Mouse (Mus musculus) liver, adult 10 weeks (tissue): ENCODE measurements around the gene Ak5. TPM values are rescaled to one million over a fixed set of nuclear protein-coding genes. Genes with fewer than 3 reads are reported as not detected.

ENCODE experiments used
- polyA plus RNA-seq: library from polyadenylated mRNA; stranded (reverse); fragments of 350-450 nt; fragmentation: Illumina TruSeq; extraction: RNeasy Lipid Tissue Mini Kit (QIAGEN cat#74804); gene quantifications from one replicate; pipeline ENCODE4 v1.2.3, GENCODE M21; 2014; ENCODE audit warnings: low read depth, low replicate concordance

Gene Ak5
- not detected for polyA plus RNA-seq

DNA sequence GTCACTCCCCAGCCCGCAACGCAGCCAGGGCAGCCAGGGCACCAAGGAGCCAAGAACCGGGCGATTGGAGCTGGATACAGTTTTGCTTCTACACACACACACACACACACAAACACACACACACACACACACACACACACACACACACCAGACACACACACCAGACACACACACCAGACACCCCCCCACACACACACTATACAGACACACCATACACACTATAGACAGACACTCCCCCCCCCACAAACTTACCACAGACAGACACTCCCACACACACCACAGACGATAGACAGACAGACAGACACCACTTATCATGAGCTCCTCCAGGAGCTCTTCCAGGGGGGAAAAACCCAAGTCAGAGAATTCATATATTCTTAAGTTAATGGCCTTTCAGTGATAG is at the start of gene Ak5:
Gene Ak5, minus strand, starts transcription at position 122 of the 400 bp plus-strand sequence.

DNA sequence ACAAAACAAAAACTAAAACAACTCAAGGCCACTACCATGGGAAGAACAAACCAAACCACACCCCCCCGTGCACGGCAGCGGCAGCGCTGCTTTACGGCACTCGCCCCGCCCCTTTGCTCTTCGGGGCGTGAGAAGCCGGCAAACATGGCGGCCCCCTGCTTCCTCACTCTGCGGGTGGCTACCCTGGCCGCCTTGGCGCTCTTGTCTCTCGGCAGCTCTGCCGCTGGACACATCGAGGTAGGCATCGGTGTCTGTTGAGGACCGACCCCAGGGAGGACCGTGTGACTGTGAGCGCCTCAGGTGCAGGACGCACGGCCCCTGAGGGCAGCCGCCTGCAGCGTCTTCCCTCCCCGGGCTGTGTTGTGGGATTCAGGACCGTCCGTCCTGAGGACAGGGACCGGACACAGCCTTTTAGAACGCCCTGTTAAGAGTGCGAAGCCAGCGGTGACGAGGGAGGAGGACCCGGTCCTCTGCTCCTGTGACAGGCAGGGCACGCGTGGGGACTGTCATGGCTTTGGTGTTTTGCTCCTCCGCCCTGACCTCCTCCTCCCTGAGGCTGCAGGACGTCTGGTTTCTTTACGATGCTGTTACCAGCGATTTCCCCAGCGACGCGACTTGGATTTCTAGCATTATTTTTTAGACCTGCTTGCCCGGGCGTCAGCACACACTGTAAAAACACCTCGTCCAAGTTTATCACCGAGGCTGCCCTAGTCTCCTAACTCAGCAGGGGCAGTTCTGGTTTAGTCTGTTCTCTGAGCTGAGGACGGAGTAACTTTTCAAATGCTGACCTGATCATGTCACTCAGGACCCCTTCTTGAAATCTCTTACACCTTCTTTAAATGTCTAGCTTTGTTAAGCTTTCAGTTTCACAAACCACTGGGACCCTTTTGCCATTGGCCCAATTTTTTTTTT is 46.1 kb upstream of the Ak5 start, which contains the start of gene Pigk:
Gene Pigk, plus strand, starts transcription at position 110 of the 912 bp plus-strand sequence.

Other genes starting within 250 kb of the Ak5 start
- 35.8 TPM for gene Pigk, start 45.7 kb upstream of the Ak5 start, polyA plus RNA-seq